Mouse (Mus musculus): ENCODE data around the gene Bub3.

- TF ChIP-seq CTCF (IDR thresholded peaks at IDR 0.05; ENCODE audit: low read depth, low read length) (no peak), GATA1 (IDR thresholded peaks at IDR 0.05; ENCODE audit: borderline replicate concordance, low read length) (no peak), TAL1 (conservative IDR thresholded peaks at IDR 0.05; ENCODE audit: low read depth, low read length) (no peak), POLR2AphosphoS5 (IDR thresholded peaks at IDR 0.05; ENCODE audit: insufficient replicate concordance, low read depth, low read length) (no peak), GATA2 (IDR thresholded peaks at IDR 0.05; ENCODE audit: borderline replicate concordance, low read depth, low read length) (no peak)
Measured at GRCm38 (mm10) chr7:131543623-131544481, 16.2 kb upstream of the Bub3 start.
